Mouse (Mus musculus) bone marrow macrophage, adult 2 months (primary cell): ENCODE results near the gene Pi4ka.

Experiments
- CTCF ChIP-seq: IDR thresholded peaks from 2 replicates; pipeline ENCODE4 v1.5.1; 2012; ENCODE audit warnings: low read depth, mild to moderate bottlenecking, low read length, moderate library complexity
- POLR2A ChIP-seq: IDR thresholded peaks from 2 replicates; pipeline ENCODE4 v1.6.1; 2012; ENCODE audit warnings: mild to moderate bottlenecking, low read depth, low read length, borderline replicate concordance

DNA sequence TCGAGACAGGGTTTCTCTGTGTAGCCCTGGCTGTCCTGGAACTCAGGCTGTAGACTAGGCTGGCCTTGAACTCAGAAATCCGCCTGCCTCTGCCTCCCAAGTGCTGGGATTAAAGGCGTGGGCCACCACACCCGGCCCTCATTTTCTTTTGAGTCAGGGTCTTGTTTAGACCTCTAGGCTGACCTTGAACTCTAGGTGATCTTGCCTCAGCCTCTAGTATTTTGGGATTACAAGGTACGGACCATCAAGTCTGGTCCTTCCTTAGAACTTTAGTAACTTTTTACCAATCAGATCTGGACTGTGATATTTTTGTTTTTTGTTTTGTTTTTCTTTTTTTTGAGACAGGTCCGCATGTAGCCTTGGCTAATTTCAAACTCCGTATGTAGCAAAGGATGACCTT is 130.4 kb downstream of the Pi4ka start, which contains the start of gene Tmem191c:
- TF ChIP-seq POLR2A: no peak
- TF ChIP-seq CTCF: no peak
